8 mouse cellular contexts compared by ENCODE assay signal in the genomic region with DNA sequence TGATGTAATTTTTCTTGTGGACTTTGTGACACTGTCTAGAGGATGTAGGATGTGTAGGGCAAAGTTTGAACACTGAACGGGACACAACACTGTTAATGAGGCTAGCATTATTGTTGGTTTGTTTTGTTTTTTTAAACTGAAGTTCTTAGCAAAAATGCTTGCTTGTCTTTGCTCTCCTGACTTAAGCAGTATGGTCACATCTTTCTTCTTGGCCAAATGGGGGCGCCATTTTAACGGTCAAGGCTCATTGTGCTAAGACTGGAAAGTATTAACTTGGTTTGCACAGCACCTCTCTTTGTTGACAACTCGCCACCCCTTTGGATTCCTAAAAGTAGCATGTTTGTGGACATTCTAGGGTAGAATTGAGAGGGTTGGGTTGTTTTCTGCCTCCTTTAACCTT. TPM values are rescaled to one million over a fixed set of nuclear protein-coding genes. Genes with fewer than 3 reads are reported as not detected.
A peak's percentile ranks its signal among the peaks of the same experiment; 100 is the strongest.
DNase-seq lines count a peak whose midpoint lies in the region; ATAC-seq lines count a peak whose summit lies in the region.

No protein-coding gene starts in this region.

- DNase-seq in ovary, postnatal 14 days (ENCODE audit: low spot score) = peak; percentile 12
- DNase-seq in ovary, postnatal 36 days (ENCODE audit: low spot score) = no peak
- DNase-seq in adrenal gland, postnatal 14 days = peak; percentile 71
- no peak for DNase-seq in gastrocnemius, postnatal 10 days

- H3K4me1 ChIP-seq in embryonic facial prominence, embryonic 13.5 days = peaks cover 17% of the 10 kb centered on the region
- peaks cover 21% of the 10 kb centered on the region for H3K4me1 ChIP-seq in hindbrain, embryonic 16.5 days (ENCODE audit: control insufficient read depth, insufficient read depth, low read depth, low read length)
- peaks cover 14% of the 10 kb centered on the region for H3K4me1 ChIP-seq in liver, embryonic 16.5 days (ENCODE audit: control insufficient read depth, low read depth, low read length)
- peaks cover 6% of the 10 kb centered on the region for H3K4me1 ChIP-seq in stomach, embryonic 15.5 days

- H3K4me3 ChIP-seq in embryonic facial prominence, embryonic 13.5 days = peak overlapping the region; percentile 71
- peak overlapping the region; percentile 90 for H3K4me3 ChIP-seq in hindbrain, embryonic 16.5 days (ENCODE audit: low read length)
- H3K4me3 ChIP-seq in liver, embryonic 16.5 days (ENCODE audit: low read depth, low read length) = peak overlapping the region; percentile 78
- H3K4me3 ChIP-seq in stomach, embryonic 15.5 days (replicated peaks) = peak overlapping the region; percentile 89

- H3K9ac ChIP-seq in embryonic facial prominence, embryonic 13.5 days = peak overlapping the region; percentile 89
- peak overlapping the region; percentile 91 for H3K9ac ChIP-seq in hindbrain, embryonic 16.5 days (ENCODE audit: low read depth, low read length)
- peak overlapping the region; percentile 46 for H3K9ac ChIP-seq in liver, embryonic 16.5 days (ENCODE audit: low read depth, low read length)
- H3K9ac ChIP-seq in stomach, embryonic 15.5 days = no peak overlapping the region

- no peak overlapping the region for H3K27ac ChIP-seq in embryonic facial prominence, embryonic 13.5 days
- H3K27ac ChIP-seq in hindbrain, embryonic 16.5 days (ENCODE audit: low read depth, low read length) = no peak overlapping the region
- no peak overlapping the region for H3K27ac ChIP-seq in liver, embryonic 16.5 days (ENCODE audit: low read length)
- no peak overlapping the region for H3K27ac ChIP-seq in stomach, embryonic 15.5 days

- H3K9me3 ChIP-seq in embryonic facial prominence, embryonic 13.5 days = no peaks in the 10 kb centered on the region
- no peaks in the 10 kb centered on the region for H3K9me3 ChIP-seq in hindbrain, embryonic 16.5 days (ENCODE audit: control insufficient read depth, low read length)
- H3K9me3 ChIP-seq in liver, embryonic 16.5 days (replicated peaks; ENCODE audit: control insufficient read depth, low read length) = no peaks in the 10 kb centered on the region
- no peaks in the 10 kb centered on the region for H3K9me3 ChIP-seq in stomach, embryonic 15.5 days

- 25% methylated on average over 4 of the region's 4 CpGs for WGBS in embryonic facial prominence, embryonic 13.5 days
- 32% methylated on average over 4 of the region's 4 CpGs for WGBS in hindbrain, embryonic 16.5 days
- WGBS in liver, embryonic 16.5 days (ENCODE audit: insufficient replicate concordance) = 6% methylated on average over 4 of the region's 4 CpGs
- WGBS in stomach, embryonic 15.5 days = 16% methylated on average over 4 of the region's 4 CpGs

- no peak for ATAC-seq in embryonic facial prominence, embryonic 13.5 days (ENCODE audit: insufficient number of reproducible peaks, insufficient read depth, low FRiP score, low TSS enrichment, low read depth)
- no peak for ATAC-seq in hindbrain, embryonic 16.5 days
- no peak for ATAC-seq in liver, embryonic 16.5 days (ENCODE audit: low read depth)
- no peak for ATAC-seq in stomach, embryonic 15.5 days (ENCODE audit: insufficient read depth, low FRiP score, low read depth)

- H3K27me3 ChIP-seq in embryonic facial prominence, embryonic 13.5 days = no peaks in the 10 kb centered on the region
- H3K27me3 ChIP-seq in hindbrain, embryonic 16.5 days (replicated peaks; ENCODE audit: control insufficient read depth, insufficient read depth, low read length) = no peaks in the 10 kb centered on the region
- H3K27me3 ChIP-seq in liver, embryonic 16.5 days (ENCODE audit: control insufficient read depth, insufficient read depth, low read depth, low read length) = no peaks in the 10 kb centered on the region
- no peaks in the 10 kb centered on the region for H3K27me3 ChIP-seq in stomach, embryonic 15.5 days (replicated peaks)

- H3K4me2 ChIP-seq in embryonic facial prominence, embryonic 13.5 days = peak overlapping the region; percentile 84
- H3K4me2 ChIP-seq in hindbrain, embryonic 16.5 days (ENCODE audit: low read length) = peak overlapping the region; percentile 95
- peak overlapping the region; percentile 80 for H3K4me2 ChIP-seq in liver, embryonic 16.5 days (ENCODE audit: low read depth, low read length)
- peak overlapping the region; percentile 77 for H3K4me2 ChIP-seq in stomach, embryonic 15.5 days

- H3K36me3 ChIP-seq in embryonic facial prominence, embryonic 13.5 days = peaks cover 45% of the 10 kb centered on the region
- H3K36me3 ChIP-seq in hindbrain, embryonic 16.5 days (ENCODE audit: control insufficient read depth, insufficient read depth, low read length) = peaks cover 21% of the 10 kb centered on the region
- H3K36me3 ChIP-seq in liver, embryonic 16.5 days (ENCODE audit: control insufficient read depth, insufficient read depth) = peaks cover 38% of the 10 kb centered on the region
- H3K36me3 ChIP-seq in stomach, embryonic 15.5 days = peaks cover 42% of the 10 kb centered on the region

RNA-seq across cellular contexts. Expression of a gene that starts 1.4 kb away (rescaled TPM):
- 139 and 160 TPM in 2 replicates for total RNA-seq in adrenal gland, postnatal 14 days (2021)
- 210 and 231 TPM in 2 replicates for polyA plus RNA-seq in embryonic facial prominence, embryonic 13.5 days (2015; fragmentation: Nextera tagmentation; extraction: Ambion mirVana)
- polyA plus RNA-seq in hindbrain, embryonic 16.5 days (2015; fragmentation: Nextera tagmentation; extraction: Ambion mirVana) = 213 and 222 TPM in 2 replicates
- polyA plus RNA-seq in liver, embryonic 16.5 days (2015; fragmentation: Nextera tagmentation; extraction: Ambion mirVana) = 108 and 119 TPM in 2 replicates
- 206 and 228 TPM in 2 replicates for polyA plus RNA-seq in stomach, embryonic 15.5 days (2015; fragmentation: Nextera tagmentation; extraction: Ambion mirVana)
- 100 to 1,000 TPM; 104 to 108 TPM for total RNA-seq in gastrocnemius, postnatal 10 days (2021)

RNA-seq across cellular contexts. Expression of a gene that starts 1.6 kb away (rescaled TPM):
- 35.6 and 41.5 TPM in 2 replicates for total RNA-seq in adrenal gland, postnatal 14 days (2021)
- 49.6 and 52.1 TPM in 2 replicates for polyA plus RNA-seq in embryonic facial prominence, embryonic 13.5 days (2015; fragmentation: Nextera tagmentation; extraction: Ambion mirVana)
- polyA plus RNA-seq in hindbrain, embryonic 16.5 days (2015; fragmentation: Nextera tagmentation; extraction: Ambion mirVana) = 52.1 and 55.4 TPM in 2 replicates
- polyA plus RNA-seq in liver, embryonic 16.5 days (2015; fragmentation: Nextera tagmentation; extraction: Ambion mirVana) = 9.8 and 10.2 TPM in 2 replicates
- polyA plus RNA-seq in stomach, embryonic 15.5 days (2015; fragmentation: Nextera tagmentation; extraction: Ambion mirVana) = 35.6 TPM in 2 replicates
- 10 to 100 TPM; 12.1 to 14.5 TPM for total RNA-seq in gastrocnemius, postnatal 10 days (2021)

RNA-seq across cellular contexts. Expression of a gene that starts 29.1 kb away (rescaled TPM):
- total RNA-seq in adrenal gland, postnatal 14 days (2021) = 0.33 and 0.90 TPM in 2 replicates
- polyA plus RNA-seq in embryonic facial prominence, embryonic 13.5 days (2015; fragmentation: Nextera tagmentation; extraction: Ambion mirVana) = 0.32 and 0.84 TPM in 2 replicates
- 0.94 and 0.96 TPM in 2 replicates for polyA plus RNA-seq in hindbrain, embryonic 16.5 days (2015; fragmentation: Nextera tagmentation; extraction: Ambion mirVana)
- polyA plus RNA-seq in liver, embryonic 16.5 days (2015; fragmentation: Nextera tagmentation; extraction: Ambion mirVana) = 0.25 and 0.29 TPM in 2 replicates
- 0.37 and 0.59 TPM in 2 replicates for polyA plus RNA-seq in stomach, embryonic 15.5 days (2015; fragmentation: Nextera tagmentation; extraction: Ambion mirVana)
- under 1 TPM in 1 of 2 experiments, not detected in 1; 0.27 TPM for total RNA-seq in gastrocnemius, postnatal 10 days (2021)

RNA-seq across cellular contexts. Expression of a gene that starts 31.8 kb away (rescaled TPM):
- 0.34 TPM in 1 of 2 replicates, not detected in the other for total RNA-seq in adrenal gland, postnatal 14 days (2021)
- polyA plus RNA-seq in embryonic facial prominence, embryonic 13.5 days (2015; fragmentation: Nextera tagmentation; extraction: Ambion mirVana) = 1.1 and 1.6 TPM in 2 replicates
- polyA plus RNA-seq in hindbrain, embryonic 16.5 days (2015; fragmentation: Nextera tagmentation; extraction: Ambion mirVana) = 1.1 and 1.4 TPM in 2 replicates
- polyA plus RNA-seq in liver, embryonic 16.5 days (2015; fragmentation: Nextera tagmentation; extraction: Ambion mirVana) = 0.13 and 0.16 TPM in 2 replicates
- polyA plus RNA-seq in stomach, embryonic 15.5 days (2015; fragmentation: Nextera tagmentation; extraction: Ambion mirVana) = 0.44 and 0.54 TPM in 2 replicates
- not detected for total RNA-seq in gastrocnemius, postnatal 10 days (2021)

Comparison
In these comparisons a context has a peak if more than half of its experiments do, and no peak if none do; other contexts are left out.
1. DNase-seq: peak in ovary, postnatal 14 days (single experiment) and adrenal gland, postnatal 14 days (single experiment); none in ovary, postnatal 36 days (single experiment) and gastrocnemius, postnatal 10 days (single experiment).
2. Peak in every context shown above with its lines, with median percentiles within 50 percentile points of each other: H3K4me2 ChIP-seq and H3K4me3 ChIP-seq.